Mouse (Mus musculus) lung, adult 2 months (tissue): Measurements from ENCODE around the gene Ncor2.

Experiments
- CTCF ChIP-seq: fragments of 200-500 bp; IDR thresholded peaks from 2 replicates; pipeline ENCODE4 v1.5.1; 2011; ENCODE audit warnings: mild to moderate bottlenecking, low read length, control low read depth; ENCODE audit not compliant: insufficient read depth
- POLR2A ChIP-seq: fragments of 200-500 bp; IDR thresholded peaks from 2 replicates; pipeline ENCODE4 v1.6.1; 2011; ENCODE audit warnings: low read depth, mild to moderate bottlenecking, control low read depth, low read length, borderline replicate concordance; ENCODE audit errors: extremely low read depth

GRCm38 (mm10) chr5:125222706-125223105 is 43.7 kb upstream of the Ncor2 start:
- TF ChIP-seq CTCF (no peak), POLR2A (no peak)
